Mouse (Mus musculus) intestine, postnatal 0 days (tissue): ENCODE measurements at regions not wholly inside any gene's neighbourhood (a gene's known extent, or its start where the extent isn't known, plus 50 kb on each side); places are given as distances from the start of the nearest gene placed in this dataset.
"Not testable (repeated sequence)": the region's sequence is repeated elsewhere in the genome, so short reads cannot be mapped to it uniquely, and the experiment has no call there.

Experiments used
- ATAC-seq: fragments of 200-750 bp; cut with Nextera tagmentation; 2 replicates; pipeline ENCODE4 v1.8.0; 2017; ENCODE audit warnings: mild to moderate bottlenecking, moderate TSS enrichment, moderate library complexity
- H3K27ac ChIP-seq: fragments of 300-500 bp; sonication (generic); 2 replicates; pipeline ENCODE4 v1.5.1; 2014; ENCODE audit warnings: mild to moderate bottlenecking, low read depth, low read length, moderate library complexity
- H3K27me3 ChIP-seq: fragments of 300-500 bp; sonication (generic); replicated peaks from 2 replicates; pipeline ENCODE4 v1.6.1; 2014; ENCODE audit warnings: low read length, mixed read lengths; ENCODE audit not compliant: control insufficient read depth, insufficient read depth
- H3K36me3 ChIP-seq: fragments of 300-500 bp; sonication (generic); 2 replicates; pipeline ENCODE4 v1.6.1; 2014; ENCODE audit warnings: mild to moderate bottlenecking, moderate library complexity; ENCODE audit not compliant: control insufficient read depth, insufficient read depth
- H3K4me1 ChIP-seq: fragments of 300-500 bp; sonication (generic); replicated peaks from 2 replicates; pipeline ENCODE4 v1.6.1; 2014; ENCODE audit warnings: antibody characterized with exemption, low read length, mixed read lengths; ENCODE audit not compliant: control insufficient read depth, insufficient read depth
- H3K4me2 ChIP-seq: fragments of 300-500 bp; sonication (generic); replicated peaks from 2 replicates; pipeline ENCODE4 v1.6.1; 2014; ENCODE audit warnings: low read depth, mild to moderate bottlenecking, moderate library complexity
- H3K4me3 ChIP-seq: fragments of 300-500 bp; sonication (generic); 2 replicates; pipeline ENCODE4 v1.5.1; 2014; ENCODE audit warnings: low read depth, low read length
- H3K9ac ChIP-seq: fragments of 300-500 bp; sonication (generic); 2 replicates; pipeline ENCODE4 v1.6.1; 2014; ENCODE audit warnings: mild to moderate bottlenecking, low read depth, low read length
- H3K9me3 ChIP-seq: fragments of 300-500 bp; sonication (generic); 2 replicates; pipeline ENCODE4 v1.6.1; 2016; ENCODE audit warnings: mixed run types; ENCODE audit not compliant: control insufficient read depth
- CTCF ChIP-seq: sonication (generic); IDR thresholded peaks from 2 replicates; pipeline ENCODE4 v1.5.1; 2016; ENCODE audit warnings: low read depth, mild to moderate bottlenecking, control low read depth, antibody characterized with exemption, moderate library complexity
- WGBS: fragments of 180-500 bp; shearing (Covaris S2); extraction: QIAGEN DNeasy Blood & Tissue Kit; methylation state at CpG from one replicate; pipeline ENCODE4 v1.1.7; 2014; 5-methylcytosine and 5-hydroxymethylcytosine counted together

DNA sequence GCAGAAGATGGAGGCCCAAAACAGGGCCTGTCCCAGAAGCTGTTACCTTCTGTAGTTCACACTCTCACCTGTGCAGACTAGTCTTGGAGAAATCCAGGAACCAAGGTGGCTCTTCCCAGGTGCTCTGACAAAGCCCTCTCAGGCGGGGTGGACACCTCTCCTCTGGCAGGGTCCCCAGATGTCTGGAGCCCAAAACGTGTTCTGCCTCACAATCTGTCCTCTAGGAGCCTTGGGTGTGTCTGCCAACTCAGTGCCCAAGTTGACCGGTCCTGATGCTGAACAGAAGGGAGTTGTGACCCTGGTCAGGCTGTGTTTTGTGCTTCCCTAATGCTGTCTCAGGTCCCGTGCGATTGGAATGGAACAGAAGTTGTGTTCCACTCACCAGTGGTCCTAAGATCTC lies 519.8 kb downstream of the Nova1 start:
- H3K9ac ChIP-seq, result no peak overlapping the region
- no peak for TF ChIP-seq CTCF
- H3K36me3 ChIP-seq, result no peaks in the 10 kb centered on the region
- H3K4me3 ChIP-seq, result no peak overlapping the region
- 82% methylated on average over 5 of the region's 5 CpGs for WGBS
- no peaks in the 10 kb centered on the region for H3K4me1 ChIP-seq
- H3K27me3 ChIP-seq, result no peaks in the 10 kb centered on the region
- no peak overlapping the region for H3K27ac ChIP-seq
- no peaks in the 10 kb centered on the region for H3K9me3 ChIP-seq
- no peak for ATAC-seq
- no peak overlapping the region for H3K4me2 ChIP-seq

GRCm38 (mm10) chr12:46284519-46284918 lies 534.2 kb downstream of the Nova1 start:
- Histone ChIP-seq H3K9ac (no peak overlapping the region), H3K4me1 (no peaks in the 10 kb centered on the region), H3K9me3 (no peaks in the 10 kb centered on the region), H3K4me2 (no peak overlapping the region), H3K4me3 (no peak overlapping the region), H3K27ac (no peak overlapping the region), H3K27me3 (no peaks in the 10 kb centered on the region), H3K36me3 (no peaks in the 10 kb centered on the region)
- WGBS, result 50% methylated on average over 3 of the region's 3 CpGs
- no peak for TF ChIP-seq CTCF
- no peak for ATAC-seq

- Histone ChIP-seq H3K4me3 (no peak overlapping the region), H3K9me3 (no peaks in the 10 kb centered on the region), H3K4me1 (no peaks in the 10 kb centered on the region), H3K36me3 (no peaks in the 10 kb centered on the region), H3K27me3 (no peaks in the 10 kb centered on the region), H3K27ac (no peak overlapping the region), H3K4me2 (no peak overlapping the region), H3K9ac (no peak overlapping the region)
- ATAC-seq, result no peak
- 85% methylated on average over 1 of the region's 1 CpGs for WGBS
- no peak for TF ChIP-seq CTCF
These were observed 570.2 kb downstream of the Nova1 start for GRCm38 (mm10) chr12:46248402-46249018.

GRCm38 (mm10) chr12:46244925-46245324 lies 573.8 kb downstream of the Nova1 start:
- H3K27me3 ChIP-seq, result no peaks in the 10 kb centered on the region
- no peak overlapping the region for H3K4me3 ChIP-seq
- no peaks in the 10 kb centered on the region for H3K4me1 ChIP-seq
- H3K9me3 ChIP-seq, result no peaks in the 10 kb centered on the region
- H3K9ac ChIP-seq, result no peak overlapping the region
- no peak overlapping the region for H3K27ac ChIP-seq
- no peaks in the 10 kb centered on the region for H3K36me3 ChIP-seq
- TF ChIP-seq CTCF, result no peak
- no peak for ATAC-seq
- no peak overlapping the region for H3K4me2 ChIP-seq
- WGBS, result 81% methylated on average over 3 of the region's 3 CpGs

GRCm38 (mm10) chr12:46232359-46232758 lies 586.4 kb downstream of the Nova1 start:
- Histone ChIP-seq H3K36me3 (no peaks in the 10 kb centered on the region), H3K9ac (no peak overlapping the region), H3K4me1 (no peaks in the 10 kb centered on the region), H3K27me3 (no peaks in the 10 kb centered on the region), H3K4me3 (no peak overlapping the region), H3K9me3 (no peaks in the 10 kb centered on the region), H3K27ac (no peak overlapping the region), H3K4me2 (no peak overlapping the region)
- ATAC-seq, result no peak
- TF ChIP-seq CTCF, result no peak
- WGBS, result 89% methylated on average over 4 of the region's 4 CpGs

GRCm38 (mm10) chr12:46215328-46215727 lies 603.4 kb downstream of the Nova1 start:
- H3K4me1 ChIP-seq, H3K4me2 ChIP-seq, H3K27me3 ChIP-seq, H3K27ac ChIP-seq, H3K4me3 ChIP-seq, ATAC-seq, H3K36me3 ChIP-seq, H3K9ac ChIP-seq, H3K9me3 ChIP-seq: not testable (repeated sequence)
- WGBS, result 44% methylated on average over 1 of the region's 1 CpGs

DNA sequence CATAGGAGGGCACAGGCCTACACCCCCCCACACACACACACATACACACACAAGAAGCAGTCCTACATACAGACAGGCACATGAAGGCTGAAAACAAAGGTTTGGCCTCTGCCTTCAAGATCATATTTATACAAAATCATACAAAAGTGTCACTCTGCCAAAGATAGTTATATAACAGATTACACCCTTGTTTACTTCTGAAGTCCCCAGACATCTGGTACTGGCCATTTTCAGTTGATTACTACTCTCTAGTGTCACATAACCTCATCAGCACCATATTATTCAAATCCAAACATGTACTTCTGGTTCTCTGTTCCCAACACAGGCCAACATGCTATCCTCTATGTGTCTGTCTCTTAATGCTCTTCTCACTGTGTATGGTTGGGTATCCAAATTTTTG lies 619.7 kb downstream of the Nova1 start:
- Histone ChIP-seq H3K27ac (no peak overlapping the region), H3K4me1 (no peaks in the 10 kb centered on the region), H3K9me3 (no peaks in the 10 kb centered on the region), H3K27me3 (no peaks in the 10 kb centered on the region), H3K4me3 (no peak overlapping the region), H3K36me3 (no peaks in the 10 kb centered on the region), H3K9ac (no peak overlapping the region), H3K4me2 (no peak overlapping the region)
- TF ChIP-seq CTCF, result no peak
- no peak for ATAC-seq
